Mouse (Mus musculus) CD4-positive naive resting alpha-beta T cell, adult 57 days (primary cell): ENCODE data around the gene Adh1. TPM values are rescaled to one million over a fixed set of nuclear protein-coding genes. Genes with fewer than 3 reads are reported as not detected.

ENCODE experiments used
- total RNA-seq: library from RNA; stranded (reverse); gene quantifications from one replicate; pipeline ENCODE4 v1.2.4, GENCODE M21; 2023

The Adh1 gene
- 15.9 TPM for total RNA-seq

DNA sequence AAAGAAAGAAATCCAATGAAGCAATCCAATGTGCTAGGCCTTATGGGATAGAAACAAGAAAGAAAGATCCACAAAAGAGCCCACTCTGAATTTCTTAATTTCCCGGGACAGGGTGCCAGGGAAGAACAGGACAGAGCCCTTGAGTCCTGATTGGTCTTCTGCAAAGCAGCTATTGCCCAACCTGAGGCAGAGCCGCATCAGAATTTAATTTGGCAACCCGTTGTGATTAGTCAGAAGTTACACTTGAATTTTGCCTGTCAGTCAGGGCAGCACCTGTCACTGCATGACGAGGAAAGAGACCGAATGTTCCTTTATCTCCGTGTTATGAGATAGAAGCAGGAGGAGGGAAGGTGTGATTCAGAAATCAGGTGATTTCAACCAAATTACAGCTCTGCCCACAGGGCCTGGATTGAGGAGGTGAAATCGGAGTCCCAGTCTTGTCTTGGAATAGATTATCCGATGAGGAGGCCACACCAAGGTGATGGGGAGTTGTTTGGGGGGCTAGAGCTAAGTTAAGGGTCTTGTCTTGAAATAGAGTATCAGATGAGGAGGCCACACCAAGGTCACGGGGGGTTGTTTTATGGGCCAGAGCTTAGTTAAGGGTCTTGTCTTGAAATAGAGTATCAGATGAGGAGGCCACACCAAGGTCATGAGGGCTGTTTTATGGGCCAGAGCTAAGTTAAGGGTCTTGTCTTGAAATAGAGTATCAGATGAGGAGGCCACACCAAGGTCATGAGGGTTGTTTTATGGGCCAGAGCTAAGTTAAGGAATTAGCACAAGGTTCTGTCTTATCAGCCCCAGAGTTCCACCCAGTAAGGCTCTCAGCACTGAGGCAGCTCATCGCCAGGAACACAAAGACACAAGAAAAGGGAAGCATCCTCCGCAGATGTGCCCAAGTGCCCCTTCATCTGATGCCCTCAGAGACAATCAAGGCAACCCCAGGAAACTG, at the start of gene Adh1:
Gene Adh1, plus strand, starts transcription at position 271 of the 949 bp plus-strand sequence.

DNA sequence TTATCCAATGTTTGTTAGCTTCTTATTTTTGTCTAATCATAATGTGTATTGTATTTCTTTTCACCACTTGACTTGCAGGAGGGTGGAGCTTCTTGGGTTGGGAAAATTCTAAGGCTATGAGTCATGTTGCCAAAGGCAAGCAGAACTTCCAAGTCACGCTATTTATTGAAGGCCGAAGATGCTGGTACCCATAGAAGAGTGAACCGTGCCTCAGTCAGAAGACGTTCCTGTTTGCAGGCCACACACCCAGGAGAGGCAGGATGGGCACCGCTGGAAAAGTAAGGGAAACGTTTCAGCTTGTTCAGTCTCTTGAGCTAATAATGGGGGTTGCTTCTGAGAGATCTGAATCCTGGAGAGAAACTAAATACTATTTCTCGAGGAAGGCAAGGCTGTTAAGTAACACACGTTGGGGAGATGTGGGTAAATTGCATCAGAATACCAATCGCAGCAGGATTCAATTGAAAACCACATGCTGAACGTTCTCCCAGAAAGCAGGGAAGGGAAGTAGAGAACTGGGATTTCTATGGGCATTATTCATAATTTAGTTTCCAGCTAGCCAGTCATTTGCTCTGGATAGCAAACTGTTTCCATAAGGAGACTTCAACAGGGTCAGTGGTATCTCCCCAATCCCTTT, 43.0 kb upstream of the Adh1 start, which contains the start of gene Adh7:
Gene Adh7, plus strand, starts transcription at position 130 of the 634 bp plus-strand sequence.

DNA sequence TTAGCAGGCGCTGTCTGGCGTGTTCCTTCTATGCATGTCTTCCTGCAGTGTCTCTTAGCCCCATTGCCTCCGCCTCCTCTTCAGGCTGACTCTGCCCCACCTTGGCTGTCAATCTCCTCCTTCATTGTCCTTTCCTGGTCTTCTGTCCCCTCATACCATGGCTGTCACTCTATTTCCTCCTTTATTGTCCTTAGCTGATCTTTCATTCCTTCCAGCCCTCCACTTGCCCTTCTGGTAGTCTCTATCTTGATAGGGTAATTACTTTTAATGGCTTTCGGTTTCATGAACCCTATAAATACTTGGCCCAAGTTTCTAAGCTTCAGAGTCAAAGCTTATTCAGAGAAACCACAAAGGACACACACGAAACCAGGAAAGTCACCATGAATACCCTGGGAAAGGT, 52.2 kb downstream of the Adh1 start, which contains the start of gene Adh6a:
Gene Adh6a, plus strand, starts transcription at position 322 of the 400 bp plus-strand sequence.

Other genes with a start within 250 kb of the Adh1 start
- gene 1110002E22Rik, start 195.9 kb upstream of the Adh1 start, total RNA-seq: not detected
- not detected for gene Gm5105, start 193.6 kb upstream of the Adh1 start, total RNA-seq
- 9.5 TPM for gene Trmt10a, start 117.5 kb upstream of the Adh1 start, total RNA-seq
- 2.3 TPM for gene Mttp, start 116.0 kb upstream of the Adh1 start, total RNA-seq
- not detected for gene 4930579F01Rik, start 67.2 kb upstream of the Adh1 start, total RNA-seq
- not detected for gene Adh7, start 43.2 kb upstream of the Adh1 start, total RNA-seq
- not detected for gene Adh6a, start 52.3 kb downstream of the Adh1 start, total RNA-seq
- gene Adh6b, start 80.8 kb downstream of the Adh1 start, total RNA-seq: not detected
- not detected for gene Adh4, start 154.5 kb downstream of the Adh1 start, total RNA-seq
- gene Adh5, start 182.1 kb downstream of the Adh1 start, total RNA-seq: 78.9 TPM
- 47.0 TPM for gene Metap1, start 228.5 kb downstream of the Adh1 start, total RNA-seq